Comparison of ENCODE assay signal across 21 mouse cellular contexts in genomic region chr3:137849697-137850096, GRCm38 (mm10). TPM values are rescaled to one million over a fixed set of nuclear protein-coding genes. Genes with fewer than 3 reads are reported as not detected.
DNase-seq lines count a peak whose midpoint lies in the region; ATAC-seq and TF ChIP-seq lines count a peak whose summit lies in the region.
"Had no signal": no experiment of that assay in that cellular context is flagged by ENCODE, and none has a peak within 500 bp of the region (broad histone marks: within the 10 kb centered on the region; RNA-seq: fewer than 3 reads in every experiment).

No protein-coding gene starts in this region.

- H3K9ac ChIP-seq in CH12.LX (ENCODE audit: insufficient read depth, low read depth): no peak overlapping the region
- H3K9ac ChIP-seq in liver, embryonic 14.5 days (replicated peaks): no peak overlapping the region
- H3K9ac ChIP-seq: embryonic facial prominence, embryonic 13.5 days; hindbrain, embryonic 12.5 days; limb, embryonic 15.5 days; neural tube, embryonic 12.5 days had no signal

- TF ChIP-seq POLR2A in CH12.LX (IDR thresholded peaks at IDR 0.05; ENCODE audit: low read depth, low read length): no peak

- H3K4me3 ChIP-seq in CH12.LX (replicated peaks in 1 of 3; ENCODE audit: low read depth in 2 of 3, low read length in 2 of 3, poor library complexity in 1 of 3): no peak overlapping the region
- H3K4me3 ChIP-seq in liver, embryonic 14.5 days (ENCODE audit: insufficient read depth in 1 of 2, low read depth in 2 of 2, low read length in 2 of 2): no peak overlapping the region
- H3K4me3 ChIP-seq: embryonic facial prominence, embryonic 13.5 days; gastrocnemius, adult 2 months; heart, adult 2 months; hindbrain, embryonic 12.5 days; limb, embryonic 15.5 days; midbrain, embryonic 10.5 days; neural tube, embryonic 12.5 days had no signal

- peak; percentile 71 for ATAC-seq in liver, embryonic 14.5 days (ENCODE audit: insufficient read depth)
- ATAC-seq: inflammation-experienced regulatory T-cells, adult 6 months had no signal

- no peak overlapping the region for H3K27ac ChIP-seq in CH12.LX (ENCODE audit: insufficient read depth, low read depth)
- H3K27ac ChIP-seq in liver, embryonic 14.5 days: no peak overlapping the region
- H3K27ac ChIP-seq: embryonic facial prominence, embryonic 13.5 days; gastrocnemius, adult 2 months; heart, adult 2 months; hindbrain, embryonic 12.5 days; kidney, postnatal 0 days; limb, embryonic 15.5 days; midbrain, embryonic 10.5 days; neural tube, embryonic 12.5 days had no signal

- H3K27me3 ChIP-seq in CH12.LX (replicated peaks): no peaks in the 10 kb centered on the region
- no peaks in the 10 kb centered on the region for H3K27me3 ChIP-seq in liver, embryonic 14.5 days (ENCODE audit: control insufficient read depth, insufficient read depth, low read length)
- H3K27me3 ChIP-seq: embryonic facial prominence, embryonic 13.5 days; hindbrain, embryonic 12.5 days; limb, embryonic 15.5 days; neural tube, embryonic 12.5 days had no signal

- peaks cover 6% of the 10 kb centered on the region for H3K9me3 ChIP-seq in CH12.LX (replicated peaks; ENCODE audit: low read length)
- no peaks in the 10 kb centered on the region for H3K9me3 ChIP-seq in liver, embryonic 14.5 days (ENCODE audit: control insufficient read depth, low read length)
- H3K9me3 ChIP-seq: embryonic facial prominence, embryonic 13.5 days; hindbrain, embryonic 12.5 days; limb, embryonic 15.5 days; midbrain, embryonic 10.5 days; neural tube, embryonic 12.5 days had no signal

- TF ChIP-seq CTCF in CH12.LX (conservative IDR thresholded peaks at IDR 0.05 in 1 of 2, IDR thresholded peaks at IDR 0.05 in 1 of 2; ENCODE audit: low read depth in 2 of 2, low read length in 2 of 2): peak in 1 of 2 experiments; percentile 57; a peak in 2 of 4 replicates
- TF ChIP-seq CTCF in liver, embryonic 14.5 days (IDR thresholded peaks at IDR 0.05; ENCODE audit: low read depth): peak; percentile 19; the same call in 1 of the 2 replicates

- no peak overlapping the region for H3K4me2 ChIP-seq in CH12.LX (ENCODE audit: insufficient read depth, low read depth, poor library complexity, severe bottlenecking)
- H3K4me2 ChIP-seq in liver, embryonic 14.5 days (ENCODE audit: low read depth): no peak overlapping the region
- H3K4me2 ChIP-seq: embryonic facial prominence, embryonic 13.5 days; hindbrain, embryonic 12.5 days; limb, embryonic 15.5 days; neural tube, embryonic 12.5 days had no signal

- H3K79me2 ChIP-seq in CH12.LX (replicated peaks; ENCODE audit: control insufficient read depth, extremely low read depth, insufficient read depth, poor library complexity, severe bottlenecking): no peaks in the 10 kb centered on the region

- H3K36me3 ChIP-seq in CH12.LX (replicated peaks in 1 of 2; ENCODE audit: control insufficient read depth in 1 of 2, insufficient read depth in 1 of 2, low read length in 1 of 2): peaks cover 0 to 3% of the 10 kb centered on the region in 2 experiments
- no peaks in the 10 kb centered on the region for H3K36me3 ChIP-seq in liver, embryonic 14.5 days (replicated peaks; ENCODE audit: control insufficient read depth, insufficient read depth, low read depth)
- H3K36me3 ChIP-seq: embryonic facial prominence, embryonic 13.5 days; hindbrain, embryonic 12.5 days; limb, embryonic 15.5 days; midbrain, embryonic 10.5 days; neural tube, embryonic 12.5 days had no signal

- peaks cover 4 to 19% of the 10 kb centered on the region in 2 experiments for H3K4me1 ChIP-seq in CH12.LX (ENCODE audit: control insufficient read depth in 1 of 2, insufficient read depth in 2 of 2)
- peaks cover 0 to 3% of the 10 kb centered on the region in 2 experiments; a peak in 2 of 4 replicates for H3K4me1 ChIP-seq in liver, embryonic 14.5 days (replicated peaks; ENCODE audit: control insufficient read depth in 2 of 2, insufficient read depth in 2 of 2, low read length in 1 of 2)
- H3K4me1 ChIP-seq: embryonic facial prominence, embryonic 13.5 days; hindbrain, embryonic 12.5 days; limb, embryonic 15.5 days; neural tube, embryonic 12.5 days had no signal

- dilution Hi-C loops in CH12.LX (cut with MboI; ENCODE audit: extremely low pct_ligation_motif_present, extremely low pct_unique_long_range_greater_than_20kb, low sequenced_read_pairs): no loop called here

- WGBS in liver, embryonic 14.5 days (ENCODE audit: insufficient replicate concordance): 77% methylated on average over 5 of the region's 5 CpGs

- DNase-seq in adrenal gland, adult 2 months: peak; percentile 5
- no peak for DNase-seq in adrenal gland, adult 8-10 months
- DNase-seq in CH12.LX (ENCODE audit: extremely low read depth) (peak; percentile 58), R1 (ENCODE audit: low read depth, low spot score) (peak; percentile 48)
- no peak for DNase-seq in liver, embryonic 14.5 days (ENCODE audit: low read depth in 3 of 3, low spot score in 3 of 3)
- no peak for DNase-seq in spleen, postnatal 36 days (ENCODE audit: low spot score in 2 of 2)
- DNase-seq in right cerebral cortex, postnatal 4 days: no peak
- no peak for DNase-seq in thymus, adult 18-20 months
- DNase-seq: cerebellum, adult 9-10 months; gastrocnemius, adult 2 months; heart, adult 2 months; lung, postnatal 36 days; right cerebral cortex, postnatal 14 days; thymus, postnatal 4 days had no signal

- in situ Hi-C loops in CH12.LX (cut with MboI; ENCODE audit: low pct_ligation_motif_present, low pct_unique_long_range_greater_than_20kb, low sequenced_read_pairs): no loop called here

- peak; percentile 52 for TF ChIP-seq RAD21 in CH12.LX (IDR thresholded peaks at IDR 0.05; ENCODE audit: low read depth, low read length)

- peak; percentile 71 for TF ChIP-seq EP300 in CH12.LX (IDR thresholded peaks at IDR 0.05; ENCODE audit: low read length)
- no peak for TF ChIP-seq EP300 in liver, embryonic 14.5 days (IDR thresholded peaks at IDR 0.05; ENCODE audit: low read depth)

TF ChIP-seq in CH12.LX, 34 proteins besides CTCF, POLR2A, EP300 and RAD21:
- 0 out of 2 replicates have a peak, but pooled peaks have one; percentile 40 for TF ChIP-seq BHLHE40 (IDR thresholded peaks at IDR 0.05; ENCODE audit: low read depth, low read length)
- TF ChIP-seq JUND (conservative IDR thresholded peaks at IDR 0.05; ENCODE audit: low read depth, low read length): peak; percentile 97
- peak; percentile 66; the same call in 1 of the 2 replicates for TF ChIP-seq IRF4 (IDR thresholded peaks at IDR 0.05; ENCODE audit: low read depth, low read length)
- TF ChIP-seq MAFK (IDR thresholded peaks at IDR 0.05; ENCODE audit: insufficient replicate concordance, low read length): 0 out of 2 replicates have a peak, but pooled peaks have one; percentile 37
- no peak for TF ChIP-seq MXI1 (IDR thresholded peaks at IDR 0.05; ENCODE audit: low read depth, low read length)
- peak; percentile 96 for TF ChIP-seq JUN (IDR thresholded peaks at IDR 0.05; ENCODE audit: insufficient read depth, low read depth, low read length)
- peak; percentile 62; the same call in 1 of the 2 replicates for TF ChIP-seq ETS1 (conservative IDR thresholded peaks at IDR 0.05; ENCODE audit: low read depth, low read length)
- no peak for TF ChIP-seq ZKSCAN1 (IDR thresholded peaks at IDR 0.05; ENCODE audit: borderline replicate concordance, low read depth, low read length)
- no peak for TF ChIP-seq UBTF (IDR thresholded peaks at IDR 0.05; ENCODE audit: low read depth, low read length)
- TF ChIP-seq SMC3 (IDR thresholded peaks at IDR 0.05; ENCODE audit: low read depth, low read length): peak; percentile 30
- TF ChIP-seq MEF2A (IDR thresholded peaks at IDR 0.05; ENCODE audit: borderline replicate concordance, low read depth, low read length): peak; percentile 12; the same call in 1 of the 2 replicates
- TF ChIP-seq MYC (IDR thresholded peaks at IDR 0.05; ENCODE audit: low read depth, low read length): peak; percentile 46; the same call in 1 of the 2 replicates
- no peak for TF ChIP-seq GABPA (IDR thresholded peaks at IDR 0.05; ENCODE audit: insufficient replicate concordance, low read depth, low read length)

RNA-seq across cellular contexts. Expression of gene H2afz, which starts 14.6 kb away (rescaled TPM):
- 100 to 1,000 TPM; 128 to 131 TPM for total RNA-seq in adrenal gland, adult 2 months (2021)
- polyA plus RNA-seq in adrenal gland, adult 2 months (2012; rRNA removed): 178 and 236 TPM in 2 replicates
- 100 to 1,000 TPM; 124 to 155 (median 138) TPM for total RNA-seq in adrenal gland, adult 8-10 months (2022)
- 3,347 and 4,299 TPM in 2 replicates for total RNA-seq in CH12.LX (2012; rRNA removed)
- 4,409 and 4,907 TPM in 2 replicates for total RNA-seq in CH12.LX (2014; rRNA removed)
- 3,496 and 4,006 TPM in 2 replicates for polyA plus RNA-seq in CH12.LX (2012; ENCODE audit: insufficient read length, low read depth)
- polyA plus RNA-seq in liver, embryonic 14.5 days (2012; rRNA removed): 539 and 784 TPM in 2 replicates
- polyA plus RNA-seq in liver, embryonic 14.5 days (2014; fragmentation: Nextera tagmentation; extraction: Ambion mirVana): 1,242 and 1,265 TPM in 2 replicates

RNA-seq across cellular contexts. Expression of gene Dnajb14, which starts 17.8 kb away (rescaled TPM):
- 10 to 100 TPM; 20.6 to 22.1 TPM for total RNA-seq in adrenal gland, adult 2 months (2021)
- 2.9 and 3.3 TPM in 2 replicates for polyA plus RNA-seq in adrenal gland, adult 2 months (2012; rRNA removed)
- total RNA-seq in adrenal gland, adult 8-10 months (2022): 10 to 100 TPM; 21.1 to 29.1 (median 27.3) TPM
- total RNA-seq in CH12.LX (2012; rRNA removed) (6.0 and 7.0 TPM in 2 replicates), CH12.LX (2014; rRNA removed) (2.8 and 2.9 TPM in 2 replicates)
- polyA plus RNA-seq in CH12.LX (2012; ENCODE audit: insufficient read length, low read depth): 4.4 and 6.4 TPM in 2 replicates
- 1.2 and 1.5 TPM in 2 replicates for polyA plus RNA-seq in liver, embryonic 14.5 days (2012; rRNA removed)
- polyA plus RNA-seq in liver, embryonic 14.5 days (2014; fragmentation: Nextera tagmentation; extraction: Ambion mirVana): 3.7 and 4.4 TPM in 2 replicates

Comparison
In these comparisons a context has a peak if more than half of its experiments do, and no peak if none do; other contexts are left out.
1. DNase-seq: peak in adrenal gland, adult 2 months (single experiment), CH12.LX (single experiment) and R1 (single experiment); none in adrenal gland, adult 8-10 months (single experiment), liver, embryonic 14.5 days (0 of 3), spleen, postnatal 36 days (0 of 2), right cerebral cortex, postnatal 4 days (single experiment) and thymus, adult 18-20 months (0 of 2).
2. RNA of gene H2afz, which starts 14.6 kb away (total RNA-seq): 3,347 to 4,907 TPM in CH12.LX; 124 to 155 TPM in adrenal gland, adult 8-10 months and 128 to 131 TPM in adrenal gland, adult 2 months; every median in the first group is over 10 times any median in the second.